Mouse (Mus musculus) megakaryocyte, embryonic 14.5 days (primary cell): ENCODE measurements around the gene D330020A13Rik. TPM values are rescaled to one million over a fixed set of nuclear protein-coding genes. Genes with fewer than 3 reads are reported as not detected.

ENCODE experiments used
- H3K27me3 ChIP-seq: replicated peaks from 2 replicates; pipeline ENCODE3; 2012; ENCODE audit warnings: inconsistent platforms
- H3K36me3 ChIP-seq: replicated peaks from 2 replicates; pipeline ENCODE3; 2012; ENCODE audit warnings: low read length, inconsistent platforms, mixed read lengths
- H3K4me1 ChIP-seq: 2 replicates; pipeline ENCODE4 v1.6.1; 2012; ENCODE audit warnings: inconsistent platforms
- H3K4me3 ChIP-seq: replicated peaks from 2 replicates; pipeline ENCODE3; 2012; ENCODE audit warnings: moderate library complexity, mild to moderate bottlenecking, inconsistent platforms
- H3K9me3 ChIP-seq: 2 replicates; pipeline ENCODE4 v1.6.1; 2012; ENCODE audit warnings: inconsistent platforms
- FLI1 ChIP-seq: IDR thresholded peaks from 2 replicates; pipeline ENCODE4 v1.6.1; 2012; ENCODE audit warnings: low read length, inconsistent platforms, mixed read lengths
- GATA1 ChIP-seq: IDR thresholded peaks from 3 replicates; pipeline ENCODE4 v1.6.1; 2012; ENCODE audit warnings: mixed read lengths, low read length, inconsistent platforms, borderline replicate concordance
- polyA plus RNA-seq: library from polyadenylated mRNA; stranded (reverse); fragments of >175 nt; gene quantifications from 2 replicates; pipeline ENCODE4 v1.2.3, GENCODE M21; 2012; ENCODE audit warnings: low replicate concordance; ENCODE audit not compliant: insufficient read depth

The D330020A13Rik gene
- not detected in 2 replicates for polyA plus RNA-seq

- TF ChIP-seq GATA1 (no peak), FLI1 (no peak)
- Histone ChIP-seq H3K4me3 (peak within 1 kb of the TSS; percentile 91), H3K27me3 (peaks cover 69% of the 10 kb centered on the region), H3K9me3 (peaks cover 19% of the 10 kb centered on the region), H3K4me1 (peaks cover 14% of the 10 kb centered on the region), H3K36me3 (no peaks in the 10 kb centered on the region)
Measured at GRCm38 (mm10) chr6:120294056-120294784, at the start of gene D330020A13Rik, which contains the start of gene B4galnt3. D330020A13Rik (plus strand) TSS chr6:120294364. B4galnt3 (minus strand) TSS chr6:120294559.

- Histone ChIP-seq H3K9me3 (no peaks in the 10 kb centered on the region), H3K36me3 (no peaks in the 10 kb centered on the region), H3K4me3 (no peak overlapping the region), H3K27me3 (peaks cover 32% of the 10 kb centered on the region), H3K4me1 (no peaks in the 10 kb centered on the region)
- TF ChIP-seq FLI1 (no peak), GATA1 (no peak)
Measured at GRCm38 (mm10) chr6:120246676-120247075, 47.5 kb upstream of the D330020A13Rik start.

GRCm38 (mm10) chr6:120249831-120250230, 44.3 kb upstream of the D330020A13Rik start:
- peaks cover 35% of the 10 kb centered on the region for H3K27me3 ChIP-seq

GRCm38 (mm10) chr6:120251010-120251409, 43.2 kb upstream of the D330020A13Rik start:
- Histone ChIP-seq H3K4me3 (no peak overlapping the region), H3K36me3 (no peaks in the 10 kb centered on the region), H3K9me3 (no peaks in the 10 kb centered on the region), H3K4me1 (no peaks in the 10 kb centered on the region), H3K27me3 (peaks cover 45% of the 10 kb centered on the region)
- TF ChIP-seq FLI1 = no peak
- no peak for TF ChIP-seq GATA1

More at GRCm38 (mm10) chr6:120249831-120250230, 44.3 kb upstream of the D330020A13Rik start:
- Histone ChIP-seq H3K36me3 (no peaks in the 10 kb centered on the region), H3K4me1 (no peaks in the 10 kb centered on the region), H3K9me3 (no peaks in the 10 kb centered on the region), H3K4me3 (no peak overlapping the region)
- TF ChIP-seq FLI1 = no peak
- TF ChIP-seq GATA1 = no peak

- Histone ChIP-seq H3K9me3 (no peaks in the 10 kb centered on the region), H3K4me3 (no peak overlapping the region), H3K4me1 (no peaks in the 10 kb centered on the region), H3K36me3 (no peaks in the 10 kb centered on the region), H3K27me3 (peaks cover 45% of the 10 kb centered on the region)
- TF ChIP-seq FLI1 (no peak), GATA1 (no peak)
Measured at GRCm38 (mm10) chr6:120252741-120253140, 41.4 kb upstream of the D330020A13Rik start.

GRCm38 (mm10) chr6:120254640-120255039, 39.5 kb upstream of the D330020A13Rik start:
- H3K36me3 ChIP-seq = no peaks in the 10 kb centered on the region
- no peaks in the 10 kb centered on the region for H3K9me3 ChIP-seq
- peaks cover 54% of the 10 kb centered on the region for H3K27me3 ChIP-seq
- TF ChIP-seq FLI1 = no peak
- TF ChIP-seq GATA1 = no peak
- H3K4me1 ChIP-seq = no peaks in the 10 kb centered on the region
- no peak overlapping the region for H3K4me3 ChIP-seq

- H3K36me3 ChIP-seq = no peaks in the 10 kb centered on the region
- H3K4me1 ChIP-seq = no peaks in the 10 kb centered on the region
- TF ChIP-seq GATA1 (no peak), FLI1 (no peak)
- no peak overlapping the region for H3K4me3 ChIP-seq
- H3K9me3 ChIP-seq = no peaks in the 10 kb centered on the region
- H3K27me3 ChIP-seq = peaks cover 50% of the 10 kb centered on the region
Measured at GRCm38 (mm10) chr6:120255144-120255543, 39.0 kb upstream of the D330020A13Rik start.

- Histone ChIP-seq H3K36me3 (no peaks in the 10 kb centered on the region), H3K27me3 (peaks cover 48% of the 10 kb centered on the region), H3K9me3 (no peaks in the 10 kb centered on the region), H3K4me1 (no peaks in the 10 kb centered on the region), H3K4me3 (no peak overlapping the region)
- TF ChIP-seq GATA1 = no peak
- TF ChIP-seq FLI1 = no peak
Measured at GRCm38 (mm10) chr6:120255701-120256100, 38.5 kb upstream of the D330020A13Rik start.

- H3K36me3 ChIP-seq = no peaks in the 10 kb centered on the region
- no peak overlapping the region for H3K4me3 ChIP-seq
- no peaks in the 10 kb centered on the region for H3K9me3 ChIP-seq
- no peaks in the 10 kb centered on the region for H3K4me1 ChIP-seq
- H3K27me3 ChIP-seq = peaks cover 48% of the 10 kb centered on the region
- TF ChIP-seq FLI1 (no peak), GATA1 (no peak)
Measured at GRCm38 (mm10) chr6:120256431-120256935, 37.7 kb upstream of the D330020A13Rik start.

GRCm38 (mm10) chr6:120259481-120259880, 34.7 kb upstream of the D330020A13Rik start:
- H3K4me1 ChIP-seq = peaks cover 5% of the 10 kb centered on the region
- H3K9me3 ChIP-seq = no peaks in the 10 kb centered on the region
- no peaks in the 10 kb centered on the region for H3K36me3 ChIP-seq
- peaks cover 62% of the 10 kb centered on the region for H3K27me3 ChIP-seq
- no peak overlapping the region for H3K4me3 ChIP-seq
- TF ChIP-seq GATA1 = no peak
